Mouse (Mus musculus) CH12.LX (cell line): ENCODE data around the gene Arvcf. TPM values are rescaled to one million over a fixed set of nuclear protein-coding genes. Genes with fewer than 3 reads are reported as not detected.

ENCODE experiments used
- DNase-seq: peaks from one replicate; pipeline ENCODE4 v3.0.0-alpha.2; 2013; ENCODE audit errors: extremely low read depth
- H3K27ac ChIP-seq: 2 replicates; pipeline ENCODE4 v1.5.1; 2012; ENCODE audit warnings: low read depth, mild to moderate bottlenecking, control low read depth, moderate library complexity; ENCODE audit not compliant: insufficient read depth
- H3K27me3 ChIP-seq: replicated peaks from 2 replicates; pipeline ENCODE3; 2012; ENCODE audit warnings: inconsistent platforms
- H3K36me3 ChIP-seq, 2 experiments: replicated peaks in 1 of 2; 2 replicates each; pipeline versions ENCODE3 to v1.6.1; 2012; ENCODE audit warnings: inconsistent platforms in 1 of 2, low read length in 1 of 2, mild to moderate bottlenecking in 1 of 2, mixed read lengths in 1 of 2, moderate library complexity in 1 of 2; ENCODE audit not compliant: control insufficient read depth in 1 of 2, insufficient read depth in 1 of 2
- H3K4me1 ChIP-seq, 2 experiments: 2 replicates each; pipeline ENCODE4 v1.6.1; 2012; ENCODE audit warnings: inconsistent platforms in 1 of 2, moderate library complexity in 1 of 2; ENCODE audit not compliant: insufficient read depth in 2 of 2, control insufficient read depth in 1 of 2
- H3K4me2 ChIP-seq: 2 replicates; pipeline ENCODE4 v1.6.1; 2012; ENCODE audit warnings: low read depth, mild to moderate bottlenecking, control low read depth; ENCODE audit not compliant: poor library complexity, insufficient read depth, severe bottlenecking
- H3K4me3 ChIP-seq, 3 experiments: fragments of 150-350 bp in 1 of 3; sonication (generic) in 1 of 3; replicated peaks in 1 of 3; 2 replicates each; pipeline versions ENCODE3 to v1.5.1; 2011 to 2012; ENCODE audit warnings: low read depth in 2 of 3, low read length in 2 of 3, mild to moderate bottlenecking in 2 of 3, moderate library complexity in 2 of 3, control low read depth in 1 of 3, improper control_type of control experiment in 1 of 3, inconsistent platforms in 1 of 3, mixed read lengths in 1 of 3; ENCODE audit not compliant: poor library complexity in 1 of 3
- H3K79me2 ChIP-seq: replicated peaks from 2 replicates; pipeline ENCODE4 v1.6.1; 2012; ENCODE audit warnings: mild to moderate bottlenecking, moderate library complexity; ENCODE audit not compliant: control insufficient read depth, poor library complexity, insufficient read depth, severe bottlenecking; ENCODE audit errors: extremely low read depth
- H3K9ac ChIP-seq: 2 replicates; pipeline ENCODE4 v1.6.1; 2012; ENCODE audit warnings: low read depth, mild to moderate bottlenecking, control low read depth, moderate library complexity; ENCODE audit not compliant: insufficient read depth
- H3K9me3 ChIP-seq: replicated peaks from 2 replicates; pipeline ENCODE3; 2012; ENCODE audit warnings: low read length, inconsistent platforms, mixed read lengths
- CHD1 ChIP-seq: IDR thresholded peaks from 2 replicates; pipeline ENCODE4 v1.6.1; 2012; ENCODE audit warnings: low read depth, low read length, improper control_type of control experiment, inconsistent platforms
- E2F4 ChIP-seq: IDR thresholded peaks from 2 replicates; pipeline ENCODE4 v1.6.1; 2011; ENCODE audit warnings: low read depth, low read length, improper control_type of control experiment; ENCODE audit not compliant: insufficient replicate concordance
- EP300 ChIP-seq: IDR thresholded peaks from 2 replicates; pipeline ENCODE4 v1.6.1; 2011; ENCODE audit warnings: low read length, improper control_type of control experiment
- ETS1 ChIP-seq: conservative IDR thresholded peaks from 2 replicates; pipeline ENCODE4 v1.6.1; 2012; ENCODE audit warnings: low read depth, mild to moderate bottlenecking, inconsistent platforms, low read length, improper control_type of control experiment, moderate library complexity
- GABPA ChIP-seq: IDR thresholded peaks from 2 replicates; pipeline ENCODE4 v1.6.1; 2012; ENCODE audit warnings: low read depth, low read length, improper control_type of control experiment, inconsistent platforms; ENCODE audit not compliant: insufficient replicate concordance
- JUN ChIP-seq: IDR thresholded peaks from 2 replicates; pipeline ENCODE4 v1.6.1; 2011; ENCODE audit warnings: low read depth, mild to moderate bottlenecking, low read length, improper control_type of control experiment, moderate library complexity; ENCODE audit not compliant: insufficient read depth
- KAT2A ChIP-seq: IDR thresholded peaks from 2 replicates; pipeline ENCODE4 v1.6.1; 2012; ENCODE audit warnings: low read length, improper control_type of control experiment, inconsistent platforms; ENCODE audit not compliant: insufficient replicate concordance
- MAX ChIP-seq: IDR thresholded peaks from 2 replicates; pipeline ENCODE4 v1.6.1; 2011; ENCODE audit warnings: low read length, improper control_type of control experiment
- MEF2A ChIP-seq: IDR thresholded peaks from 2 replicates; pipeline ENCODE4 v1.6.1; 2014; ENCODE audit warnings: low read depth, mild to moderate bottlenecking, inconsistent platforms, low read length, improper control_type of control experiment, borderline replicate concordance
- MXI1 ChIP-seq: IDR thresholded peaks from 2 replicates; pipeline ENCODE4 v1.6.1; 2011; ENCODE audit warnings: mild to moderate bottlenecking, low read depth, low read length, improper control_type of control experiment
- MYC ChIP-seq: IDR thresholded peaks from 2 replicates; pipeline ENCODE4 v1.6.1; 2011; ENCODE audit warnings: low read depth, mild to moderate bottlenecking, improper control_type of control experiment, low read length
- NELFE ChIP-seq: IDR thresholded peaks from 2 replicates; pipeline ENCODE4 v1.6.1; 2011; ENCODE audit warnings: low read depth, low read length, improper control_type of control experiment
- NRF1 ChIP-seq: IDR thresholded peaks from 2 replicates; pipeline ENCODE4 v1.6.1; 2014; ENCODE audit warnings: low read depth, mild to moderate bottlenecking, inconsistent platforms, low read length, improper control_type of control experiment, moderate library complexity
- PAX5 ChIP-seq: IDR thresholded peaks from 2 replicates; pipeline ENCODE4 v1.6.1; 2012; ENCODE audit warnings: low read length, inconsistent platforms, mixed read lengths
- POLR2AphosphoS2 ChIP-seq: IDR thresholded peaks from 2 replicates; pipeline ENCODE4 v1.6.1; 2011; ENCODE audit warnings: low read depth, low read length, improper control_type of control experiment
- RAD21 ChIP-seq: IDR thresholded peaks from 2 replicates; pipeline ENCODE4 v1.6.1; 2011; ENCODE audit warnings: low read depth, mild to moderate bottlenecking, low read length, improper control_type of control experiment, moderate library complexity
- RCOR1 ChIP-seq: conservative IDR thresholded peaks from 2 replicates; pipeline ENCODE4 v1.6.1; 2012; ENCODE audit warnings: low read depth, mild to moderate bottlenecking, inconsistent platforms, low read length, improper control_type of control experiment
- SIN3A ChIP-seq: IDR thresholded peaks from 2 replicates; pipeline ENCODE4 v1.6.1; 2012; ENCODE audit warnings: low read length, improper control_type of control experiment, inconsistent platforms
- SMC3 ChIP-seq: IDR thresholded peaks from 2 replicates; pipeline ENCODE4 v1.6.1; 2011; ENCODE audit warnings: low read depth, low read length, improper control_type of control experiment
- TBP ChIP-seq: conservative IDR thresholded peaks from 2 replicates; pipeline ENCODE4 v1.6.1; 2011; ENCODE audit warnings: low read depth, low read length, improper control_type of control experiment
- UBTF ChIP-seq: IDR thresholded peaks from 2 replicates; pipeline ENCODE4 v1.6.1; 2012; ENCODE audit warnings: low read depth, mild to moderate bottlenecking, inconsistent platforms, low read length, improper control_type of control experiment, moderate library complexity
- USF2 ChIP-seq: conservative IDR thresholded peaks from 2 replicates; pipeline ENCODE4 v1.6.1; 2011; ENCODE audit warnings: low read depth, low read length, improper control_type of control experiment
- ZC3H11A ChIP-seq: IDR thresholded peaks from 2 replicates; pipeline ENCODE4 v1.6.1; 2012; ENCODE audit warnings: low read depth, mild to moderate bottlenecking, inconsistent platforms, low read length, improper control_type of control experiment
- ZKSCAN1 ChIP-seq: IDR thresholded peaks from 2 replicates; pipeline ENCODE4 v1.6.1; 2012; ENCODE audit warnings: low read depth, inconsistent platforms, low read length, improper control_type of control experiment, borderline replicate concordance
- ZNF384 ChIP-seq: IDR thresholded peaks from 2 replicates; pipeline ENCODE4 v1.6.1; 2012; ENCODE audit warnings: low read depth, low read length, improper control_type of control experiment, inconsistent platforms
- dilution Hi-C: fragments of 300-500 bp; cut with MboI; formaldehyde crosslinking; loops from 2 replicates; pipeline ENCODE4 v1.14.3; 2020; ENCODE audit warnings: low sequenced_read_pairs; ENCODE audit not compliant: extremely low pct_unique_long_range_greater_than_20kb, extremely low pct_ligation_motif_present
- in situ Hi-C: fragments of 300-500 bp; cut with MboI; formaldehyde crosslinking; loops from 3 replicates; pipeline ENCODE4 v1.14.3; 2019; ENCODE audit warnings: low sequenced_read_pairs, low pct_ligation_motif_present, low pct_unique_long_range_greater_than_20kb, mixed read lengths
- polyA plus RNA-seq: library from polyadenylated mRNA; unstranded; fragments of >175 nt; gene quantifications from 2 replicates; pipeline ENCODE4 v1.2.1, GENCODE M21; 2012; ENCODE audit warnings: low read depth; ENCODE audit not compliant: insufficient read length
- total RNA-seq, 2 experiments: library from RNA; depleted of rRNA; stranded (reverse); fragments of 300-350 nt in 1 of 2; fragments of >200 nt in 1 of 2; gene quantifications; 2 replicates each; pipeline ENCODE4 v1.2.3; 2012 to 2014

The Arvcf gene
- total and polyA plus RNA-seq, 3 experiments, result 1.1 to 7.5 (median 3.9) TPM

- H3K27me3 ChIP-seq, result peaks cover 11% of the 10 kb centered on the region
- no peaks in the 10 kb centered on the region for H3K9me3 ChIP-seq
- in situ Hi-C loops, result no loop called here
- H3K4me2 ChIP-seq, result no peak overlapping the region
- peaks cover 18 to 42% of the 10 kb centered on the region in 2 experiments for H3K4me1 ChIP-seq
- TF ChIP-seq MAX (no peak), MXI1 (no peak), ETS1 (no peak), MYC (no peak), ZKSCAN1 (no peak), KAT2A (no peak), USF2 (no peak), UBTF (no peak), SIN3A (no peak), TBP (no peak), PAX5 (no peak), ZNF384 (no peak), NRF1 (no peak), CHD1 (no peak), JUN (no peak), SMC3 (no peak), EP300 (no peak), NELFE (no peak), RCOR1 (no peak), E2F4 (no peak)
- no peak for DNase-seq
- no peak overlapping the region for H3K9ac ChIP-seq
- no peaks in the 10 kb centered on the region for H3K79me2 ChIP-seq
- H3K4me3 ChIP-seq, result no peak overlapping the region
- peaks cover 0 to 14% of the 10 kb centered on the region in 2 experiments for H3K36me3 ChIP-seq
- no peak overlapping the region for H3K27ac ChIP-seq
- dilution Hi-C loops, result no loop called here
These were observed 47.6 kb downstream of the Arvcf start for GRCm38 (mm10) chr16:18395620-18396036.

- no peak for DNase-seq
- no peak overlapping the region for H3K9ac ChIP-seq
- H3K9me3 ChIP-seq, result no peaks in the 10 kb centered on the region
- peaks cover 18 to 42% of the 10 kb centered on the region in 2 experiments for H3K4me1 ChIP-seq
- H3K4me3 ChIP-seq, result no peak overlapping the region
- H3K4me2 ChIP-seq, result no peak overlapping the region
- peaks cover 0 to 14% of the 10 kb centered on the region in 2 experiments for H3K36me3 ChIP-seq
- H3K79me2 ChIP-seq, result no peaks in the 10 kb centered on the region
- H3K27me3 ChIP-seq, result peaks cover 6% of the 10 kb centered on the region
- in situ Hi-C loops (no loop called here), dilution Hi-C loops (no loop called here)
- TF ChIP-seq POLR2AphosphoS2 (no peak), E2F4 (no peak), MEF2A (no peak), ZC3H11A (no peak), CHD1 (no peak), GABPA (no peak), RAD21 (no peak)
- H3K27ac ChIP-seq, result no peak overlapping the region
These were observed 48.2 kb downstream of the Arvcf start for GRCm38 (mm10) chr16:18396201-18396600.
